Mouse (Mus musculus) heart, embryonic 16.5 days (tissue): ENCODE data around the gene Zfp454. TPM values are rescaled to one million over a fixed set of nuclear protein-coding genes. Genes with fewer than 3 reads are reported as not detected.

Experiments
- ATAC-seq: fragments of 200-750 bp; cut with Nextera tagmentation; replicated peaks from 2 replicates; pipeline ENCODE4 v1.8.0; 2017; ENCODE audit warnings: moderate number of reproducible peaks; ENCODE audit not compliant: insufficient read depth, low FRiP score; ENCODE audit errors: extremely low read depth
- H3K27ac ChIP-seq: fragments of 300-500 bp; sonication (generic); 2 replicates; pipeline ENCODE4 v1.5.1; 2014; ENCODE audit warnings: mild to moderate bottlenecking, low read length, control low read depth, moderate library complexity
- H3K27me3 ChIP-seq: fragments of 300-500 bp; sonication (generic); 2 replicates; pipeline ENCODE4 v1.6.1; 2014; ENCODE audit warnings: low read length, mixed read lengths; ENCODE audit not compliant: control insufficient read depth, insufficient read depth
- H3K36me3 ChIP-seq: fragments of 300-500 bp; sonication (generic); 2 replicates; pipeline ENCODE4 v1.6.1; 2014; ENCODE audit not compliant: control insufficient read depth, insufficient read depth
- H3K4me1 ChIP-seq: fragments of 300-500 bp; sonication (generic); 2 replicates; pipeline ENCODE4 v1.6.1; 2014; ENCODE audit warnings: low read length, mixed read lengths; ENCODE audit not compliant: control insufficient read depth, insufficient read depth
- H3K4me2 ChIP-seq: fragments of 300-500 bp; sonication (generic); 2 replicates; pipeline ENCODE4 v1.6.1; 2014; ENCODE audit warnings: low read depth, mild to moderate bottlenecking, control low read depth, low read length
- H3K4me3 ChIP-seq: fragments of 300-500 bp; sonication (generic); 2 replicates; pipeline ENCODE4 v1.5.1; 2014; ENCODE audit warnings: mild to moderate bottlenecking, control low read depth, low read length
- H3K9ac ChIP-seq: fragments of 300-500 bp; sonication (generic); 2 replicates; pipeline ENCODE4 v1.6.1; 2014; ENCODE audit warnings: low read length, control low read depth
- H3K9me3 ChIP-seq: fragments of 300-500 bp; sonication (generic); replicated peaks from 2 replicates; pipeline ENCODE4 v1.6.1; 2016; ENCODE audit warnings: low read length; ENCODE audit not compliant: control insufficient read depth
- WGBS: fragments of 180-500 bp; shearing (Covaris S2); extraction: QIAGEN DNeasy Blood & Tissue Kit; methylation state at CpG from one replicate; pipeline ENCODE4 v1.1.7; 2014; 5-methylcytosine and 5-hydroxymethylcytosine counted together
- polyA plus RNA-seq: library from polyadenylated mRNA; unstranded; fragments of >200 nt; fragmentation: Nextera tagmentation; extraction: Ambion mirVana; gene quantifications from 2 replicates; pipeline ENCODE4 v1.2.1, GENCODE M21; 2015

Gene Zfp454
- polyA plus RNA-seq, 1 experiment from 2014 or later, result 2.5 TPM

- H3K4me1 ChIP-seq, result no peaks in the 10 kb centered on the region
- H3K4me2 ChIP-seq, result no peak overlapping the region
- no peak overlapping the region for H3K4me3 ChIP-seq
- H3K9me3 ChIP-seq, result peaks cover 30% of the 10 kb centered on the region
- H3K9ac ChIP-seq, result no peak overlapping the region
- no peaks in the 10 kb centered on the region for H3K27me3 ChIP-seq
- no peak overlapping the region for H3K27ac ChIP-seq
- ATAC-seq, result no peak
- H3K36me3 ChIP-seq, result peaks cover 79% of the 10 kb centered on the region
- WGBS, result 81% methylated on average over 5 of the region's 5 CpGs
These were observed 20.7 kb upstream of the Zfp454 start for GRCm38 (mm10) chr11:50908136-50908535.

GRCm38 (mm10) chr11:50897359-50897758, 9.9 kb upstream of the Zfp454 start:
- peaks cover 45% of the 10 kb centered on the region for H3K9me3 ChIP-seq
- H3K4me2 ChIP-seq, result no peak overlapping the region
- peaks cover 30% of the 10 kb centered on the region for H3K36me3 ChIP-seq
- no peaks in the 10 kb centered on the region for H3K27me3 ChIP-seq
- H3K4me1 ChIP-seq, result no peaks in the 10 kb centered on the region
- H3K4me3 ChIP-seq, result no peak overlapping the region
- 60% methylated on average over 1 of the region's 1 CpGs for WGBS
- ATAC-seq, result no peak
- H3K9ac ChIP-seq, result no peak overlapping the region
- no peak overlapping the region for H3K27ac ChIP-seq

DNA sequence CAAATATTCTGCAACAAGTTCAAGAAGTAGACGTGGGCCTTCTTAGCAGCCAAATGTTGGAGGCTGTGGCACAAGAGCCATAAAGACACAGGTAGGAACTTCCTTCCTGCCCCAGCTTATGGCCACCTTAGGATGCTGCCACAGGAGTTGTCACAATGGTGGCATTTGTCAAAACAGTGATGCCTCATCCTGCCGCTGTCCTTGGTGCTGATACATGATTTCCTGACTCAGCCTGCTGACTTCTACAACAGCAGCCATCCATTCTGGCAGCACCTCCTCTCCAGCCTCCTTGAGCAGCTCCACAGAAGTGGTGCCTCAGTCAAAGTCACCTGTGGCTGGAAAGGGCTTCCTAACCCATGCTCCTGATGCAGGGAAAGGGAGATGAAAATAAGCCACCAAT, 5.0 kb upstream of the Zfp454 start:
- Histone ChIP-seq H3K4me2 (no peak overlapping the region), H3K4me1 (no peaks in the 10 kb centered on the region; the same call in 1 of the 2 replicates), H3K4me3 (no peak overlapping the region), H3K36me3 (no peaks in the 10 kb centered on the region), H3K9ac (no peak overlapping the region), H3K27me3 (no peaks in the 10 kb centered on the region; the same call in 1 of the 2 replicates), H3K27ac (no peak overlapping the region), H3K9me3 (peaks cover 10% of the 10 kb centered on the region)
- 42% methylated on average over 2 of the region's 2 CpGs for WGBS
- ATAC-seq, result no peak

DNA sequence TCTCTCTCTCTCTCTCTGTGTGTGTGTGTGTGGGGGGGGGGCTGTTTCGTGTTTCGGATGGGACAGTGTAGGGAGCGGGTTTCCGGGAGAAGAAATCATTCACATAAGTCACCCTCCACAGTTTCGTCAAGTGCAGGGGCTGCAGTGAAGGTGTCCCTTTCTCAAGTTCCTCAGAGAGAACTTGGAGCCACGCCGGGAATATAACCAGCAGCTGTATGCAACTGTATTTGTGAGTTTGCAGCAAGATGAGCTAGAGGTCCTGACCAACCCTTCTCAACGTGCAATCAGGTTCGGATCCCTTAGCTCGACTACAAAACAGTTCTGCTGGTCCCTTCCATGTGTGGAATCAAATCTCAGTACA, 538 bp downstream of the Zfp454 start:
- H3K9me3 ChIP-seq, result no peaks in the 10 kb centered on the region
- peaks cover 2% of the 10 kb centered on the region; the same call in 1 of the 2 replicates for H3K36me3 ChIP-seq
- 20% methylated on average over 10 of the region's 10 CpGs for WGBS
- H3K27ac ChIP-seq, result no peak overlapping the region
- peak overlapping the region; percentile 56 for H3K4me3 ChIP-seq
- H3K4me1 ChIP-seq, result peaks cover 6% of the 10 kb centered on the region
- 0 out of 2 replicates have a peak, but pooled peaks have one; percentile 4 for ATAC-seq
- no peaks in the 10 kb centered on the region; the same call in 1 of the 2 replicates for H3K27me3 ChIP-seq
- H3K9ac ChIP-seq, result peak overlapping the region; percentile 73
- H3K4me2 ChIP-seq, result peak overlapping the region; percentile 74

DNA sequence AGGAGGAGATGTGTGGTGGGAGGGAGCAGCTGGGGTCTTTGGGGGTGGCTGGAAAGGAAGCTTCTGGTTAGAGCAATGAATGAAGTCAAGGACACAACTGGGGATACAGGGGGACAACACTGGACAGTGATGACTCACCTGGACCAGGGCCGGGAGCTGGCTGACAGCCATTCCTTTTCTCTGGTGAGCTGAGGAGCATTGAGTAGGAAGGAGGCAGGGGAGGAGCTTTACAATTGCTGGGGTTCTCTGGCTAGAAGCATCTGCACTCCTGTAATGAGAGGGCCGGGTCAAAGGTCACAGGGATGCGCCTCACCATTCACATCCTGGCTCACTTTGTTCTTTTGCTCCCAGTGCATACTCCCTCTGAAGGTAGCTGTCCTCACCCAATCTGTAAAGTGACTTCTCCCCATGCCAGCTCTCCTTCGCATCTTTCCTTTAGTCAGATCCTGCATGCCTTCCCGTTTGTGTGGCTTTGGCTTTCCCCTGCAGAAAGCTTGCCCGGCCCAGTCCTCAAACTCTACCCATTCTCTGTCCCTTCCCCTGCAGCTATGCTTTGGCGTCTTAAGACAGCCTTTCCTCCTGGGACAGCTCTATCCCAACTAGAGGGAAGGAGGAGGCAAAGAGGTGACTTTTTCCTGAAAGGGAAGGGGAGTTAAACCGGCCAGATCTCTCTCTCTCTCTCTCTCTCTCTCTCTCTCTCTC, 1.1 kb downstream of the Zfp454 start:
- H3K27ac ChIP-seq, result no peak overlapping the region
- no peak for ATAC-seq
- 51% methylated on average over 8 of the region's 8 CpGs for WGBS
- peak overlapping the region; percentile 74 for H3K4me2 ChIP-seq
- peaks cover 6% of the 10 kb centered on the region for H3K4me1 ChIP-seq
- H3K9ac ChIP-seq, result peak overlapping the region; percentile 29
- peaks cover 2% of the 10 kb centered on the region; the same call in 1 of the 2 replicates for H3K36me3 ChIP-seq
- H3K27me3 ChIP-seq, result no peaks in the 10 kb centered on the region
- no peaks in the 10 kb centered on the region for H3K9me3 ChIP-seq
- H3K4me3 ChIP-seq, result peak overlapping the region; percentile 56

DNA sequence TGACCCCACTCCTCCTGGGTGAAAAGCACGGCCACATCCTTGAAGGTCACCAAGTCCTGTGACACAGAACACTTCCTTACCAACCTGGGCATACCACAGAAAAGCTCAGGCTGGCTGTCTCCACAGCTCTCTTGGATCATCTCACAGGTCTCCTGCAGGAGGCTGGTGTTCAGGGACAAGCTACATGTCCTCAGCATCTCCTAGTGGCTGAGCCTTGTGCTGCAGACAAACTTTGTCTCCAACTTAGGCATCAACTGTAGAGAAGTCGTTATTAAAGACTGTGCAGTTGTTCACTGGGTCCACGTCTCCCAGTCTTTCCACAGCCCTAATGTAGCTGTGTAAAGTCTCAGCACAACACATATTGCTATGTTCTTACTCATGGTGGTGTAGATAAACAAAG, 3.7 kb downstream of the Zfp454 start:
- 70% methylated on average over 3 of the region's 3 CpGs for WGBS
- Histone ChIP-seq H3K9me3 (no peaks in the 10 kb centered on the region), H3K4me3 (no peak overlapping the region), H3K36me3 (peaks cover 8% of the 10 kb centered on the region; the same call in 1 of the 2 replicates), H3K27me3 (no peaks in the 10 kb centered on the region), H3K4me1 (peaks cover 6% of the 10 kb centered on the region), H3K9ac (no peak overlapping the region), H3K4me2 (no peak overlapping the region), H3K27ac (no peak overlapping the region)
- no peak for ATAC-seq

GRCm38 (mm10) chr11:50878641-50879040, 8.8 kb downstream of the Zfp454 start:
- no peak for ATAC-seq
- Histone ChIP-seq H3K27ac (no peak overlapping the region), H3K4me2 (no peak overlapping the region), H3K27me3 (no peaks in the 10 kb centered on the region), H3K9ac (no peak overlapping the region), H3K36me3 (peaks cover 23% of the 10 kb centered on the region), H3K4me3 (no peak overlapping the region), H3K9me3 (peaks cover 7% of the 10 kb centered on the region), H3K4me1 (no peaks in the 10 kb centered on the region)
- WGBS, result 89% methylated on average over 3 of the region's 3 CpGs

DNA sequence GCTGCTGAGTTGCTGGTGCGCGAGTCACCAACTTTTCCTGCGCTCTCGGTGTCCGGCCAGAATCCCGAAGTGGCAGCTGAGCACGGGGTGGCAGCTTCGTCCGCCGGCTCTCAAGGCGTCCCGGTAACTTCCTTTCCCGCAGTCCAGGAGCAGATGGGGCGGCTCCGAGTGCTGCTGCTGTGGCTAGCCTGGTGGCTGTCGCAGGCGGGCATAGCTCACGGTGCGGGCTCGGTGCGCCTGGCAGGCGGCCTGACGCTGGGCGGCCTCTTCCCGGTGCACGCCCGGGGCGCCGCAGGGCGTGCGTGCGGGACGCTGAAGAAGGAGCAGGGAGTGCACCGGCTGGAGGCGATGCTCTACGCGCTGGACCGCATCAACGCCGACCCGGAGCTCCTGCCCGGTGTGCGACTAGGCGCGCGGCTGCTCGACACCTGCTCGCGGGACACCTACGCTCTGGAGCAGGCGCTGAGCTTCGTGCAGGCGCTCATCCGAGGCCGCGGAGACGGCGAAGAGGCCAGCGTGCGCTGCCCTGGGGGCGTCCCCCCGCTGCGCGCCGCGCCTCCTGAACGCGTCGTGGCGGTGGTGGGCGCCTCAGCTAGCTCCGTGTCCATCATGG, 36.4 kb downstream of the Zfp454 start:
- H3K9ac ChIP-seq, result peak overlapping the region; percentile 38; the same call in 1 of the 2 replicates
- H3K27me3 ChIP-seq, result peaks cover 52% of the 10 kb centered on the region
- no peak; the same call in 1 of the 2 replicates for ATAC-seq
- H3K36me3 ChIP-seq, result no peaks in the 10 kb centered on the region
- H3K9me3 ChIP-seq, result peaks cover 4% of the 10 kb centered on the region; the same call in 1 of the 2 replicates
- WGBS, result under 1% methylated on average over 69 of the region's 72 CpGs
- no peak overlapping the region for H3K27ac ChIP-seq
- H3K4me1 ChIP-seq, result peaks cover 12% of the 10 kb centered on the region
- peak overlapping the region; percentile 55 for H3K4me3 ChIP-seq
- H3K4me2 ChIP-seq, result peak overlapping the region; percentile 71

- Histone ChIP-seq H3K4me2 (peak within 1 kb of the TSS; percentile 71), H3K36me3 (no peaks in the 10 kb centered on the region), H3K27me3 (peaks cover 52% of the 10 kb centered on the region), H3K4me1 (peaks cover 12% of the 10 kb centered on the region), H3K27ac (no peak within 1 kb of the TSS), H3K9me3 (peaks cover 4% of the 10 kb centered on the region; the same call in 1 of the 2 replicates), H3K4me3 (peak within 1 kb of the TSS; percentile 55), H3K9ac (peak within 1 kb of the TSS; percentile 38; the same call in 1 of the 2 replicates)
- ATAC-seq, result no peak
- WGBS, result 2% methylated on average over 11 of the region's 11 CpGs
These were observed 37.2 kb downstream of the Zfp454 start, which contains the start of gene Grm6 for GRCm38 (mm10) chr11:50850177-50850735. Grm6 (plus strand) TSS chr11:50850685.
